Comparison of ENCODE assay signal across 8 mouse cellular contexts in genomic region chr2:168114699-168115350, GRCm38 (mm10). TPM values are rescaled to one million over a fixed set of nuclear protein-coding genes. Genes with fewer than 3 reads are reported as not detected.
DNase-seq lines count a peak whose midpoint lies in the region; ATAC-seq and TF ChIP-seq lines count a peak whose summit lies in the region.

No protein-coding gene starts in this region.

- TF ChIP-seq POLR2A in lung, adult 2 months (IDR thresholded peaks at IDR 0.05; ENCODE audit: borderline replicate concordance, extremely low read depth, low read depth, low read length) = no peak

- TF ChIP-seq CTCF in lung, adult 2 months (IDR thresholded peaks at IDR 0.05; ENCODE audit: insufficient read depth, low read length) = peak; percentile 36; the same call in 1 of the 2 replicates

- no peak overlapping the region for H3K4me3 ChIP-seq in forebrain, embryonic 14.5 days (ENCODE audit: low read depth, low read length)
- H3K4me3 ChIP-seq in lung, adult 2 months (replicated peaks; ENCODE audit: extremely low read depth, low read depth, low read length) = no peak overlapping the region

- peak; percentile 71 for ATAC-seq in forebrain, embryonic 14.5 days

- no peaks in the 10 kb centered on the region for H3K36me3 ChIP-seq in forebrain, embryonic 14.5 days (ENCODE audit: control insufficient read depth, insufficient read depth, low read length)

- no peak overlapping the region for H3K27ac ChIP-seq in forebrain, embryonic 14.5 days (ENCODE audit: low read depth, low read length)

- DNase-seq in 3T3-L1 (ENCODE audit: low read depth, low spot score) = peak; percentile 96
- peak; percentile 85 for DNase-seq in adrenal gland, adult 2 months
- peak; percentile 85 for DNase-seq in forebrain, embryonic 14.5 days (ENCODE audit: low spot score)
- DNase-seq in heart, postnatal 10 days = peak; percentile 87 to 90
- DNase-seq in kidney, postnatal 25 days = peak; percentile 94 to 96
- peak; percentile 80 for DNase-seq in lung, adult 2 months
- DNase-seq in ovary, postnatal 10 days (ENCODE audit: low spot score) = peak; percentile 63
- peak; percentile 81 for DNase-seq in urinary bladder, postnatal 25 days (ENCODE audit: low spot score)

- H3K4me1 ChIP-seq in forebrain, embryonic 14.5 days (ENCODE audit: control insufficient read depth, insufficient read depth, low read length) = peaks cover 4% of the 10 kb centered on the region; the same call in 1 of the 2 replicates
- peaks cover 3% of the 10 kb centered on the region; the same call in 1 of the 2 replicates for H3K4me1 ChIP-seq in lung, adult 2 months (ENCODE audit: control insufficient read depth, insufficient read depth, low read length)

- intact Hi-C loops in heart, postnatal 10 days (cut with DNase I) = loop anchor here (5.0 kb wide), 1 partner anchor 332 kb away; no protein-coding TSS in a partner anchor

- no peaks in the 10 kb centered on the region for H3K9me3 ChIP-seq in forebrain, embryonic 14.5 days (replicated peaks; ENCODE audit: control insufficient read depth, low read length)

- H3K9ac ChIP-seq in forebrain, embryonic 14.5 days (ENCODE audit: low read length) = no peak overlapping the region; the same call in 1 of the 2 replicates

- H3K4me2 ChIP-seq in forebrain, embryonic 14.5 days (ENCODE audit: low read length) = no peak overlapping the region

- H3K27me3 ChIP-seq in forebrain, embryonic 14.5 days (replicated peaks; ENCODE audit: control insufficient read depth, insufficient read depth, low read length) = no peaks in the 10 kb centered on the region

- 12% methylated on average over 17 of the region's 17 CpGs for WGBS in forebrain, embryonic 14.5 days
- 35% methylated on average over 17 of the region's 17 CpGs for WGBS in lung, adult 2 months

RNA-seq across cellular contexts. Expression of gene Pard6b, which starts 34.0 kb away (rescaled TPM):
- 1 to 10 TPM in 1 of 2 experiments, under 1 TPM in 1; 0.92 to 1.9 TPM for total RNA-seq in adrenal gland, adult 2 months (2021)
- 1.3 and 2.1 TPM in 2 replicates for polyA plus RNA-seq in adrenal gland, adult 2 months (2012; rRNA removed)
- 5.0 and 5.6 TPM in 2 replicates for polyA plus RNA-seq in forebrain, embryonic 14.5 days (2014; fragmentation: Nextera tagmentation; extraction: Ambion mirVana)
- 1 to 10 TPM; 3.4 to 4.9 TPM for total RNA-seq in heart, postnatal 10 days (2021)
- 51.6 and 60.1 TPM in 2 replicates for polyA plus RNA-seq in lung, adult 2 months (2012; rRNA removed)
